Mouse (Mus musculus) lung, adult 2 months (tissue): ENCODE results near the gene Ptp4a2. TPM values are rescaled to one million over a fixed set of nuclear protein-coding genes. Genes with fewer than 3 reads are reported as not detected.
A peak's percentile ranks its signal among the peaks of the same experiment; 100 is the strongest.
"Not testable (repeated sequence)": the region's sequence is repeated elsewhere in the genome, so short reads cannot be mapped to it uniquely, and the experiment has no call there.

Experiments
- DNase-seq: peaks from one replicate; pipeline ENCODE4 v3.0.0; 2022
- H3K4me1 ChIP-seq: fragments of 200-500 bp; 2 replicates; pipeline ENCODE4 v1.6.1; 2011; ENCODE audit warnings: low read length; ENCODE audit not compliant: control insufficient read depth, insufficient read depth
- H3K4me3 ChIP-seq: fragments of 200-500 bp; replicated peaks from 2 replicates; pipeline ENCODE3; 2011; ENCODE audit warnings: low read depth, mild to moderate bottlenecking, control low read depth, low read length; ENCODE audit errors: extremely low read depth
- CTCF ChIP-seq: fragments of 200-500 bp; IDR thresholded peaks from 2 replicates; pipeline ENCODE4 v1.5.1; 2011; ENCODE audit warnings: mild to moderate bottlenecking, low read length, control low read depth; ENCODE audit not compliant: insufficient read depth
- POLR2A ChIP-seq: fragments of 200-500 bp; IDR thresholded peaks from 2 replicates; pipeline ENCODE4 v1.6.1; 2011; ENCODE audit warnings: low read depth, mild to moderate bottlenecking, control low read depth, low read length, borderline replicate concordance; ENCODE audit errors: extremely low read depth
- WGBS: fragments of 180-500 bp; shearing (Covaris S2); methylation state at CpG from one replicate; pipeline ENCODE4 v1.1.7; 2018; 5-methylcytosine and 5-hydroxymethylcytosine counted together
- polyA plus RNA-seq: library from polyadenylated mRNA; depleted of rRNA; stranded (reverse); fragments of >200 nt; gene quantifications from 2 replicates; pipeline ENCODE4 v1.2.3, GENCODE M21; 2012; rRNA removed

Gene Ptp4a2
- polyA plus RNA-seq, 1 experiment = 50.2 TPM

DNA sequence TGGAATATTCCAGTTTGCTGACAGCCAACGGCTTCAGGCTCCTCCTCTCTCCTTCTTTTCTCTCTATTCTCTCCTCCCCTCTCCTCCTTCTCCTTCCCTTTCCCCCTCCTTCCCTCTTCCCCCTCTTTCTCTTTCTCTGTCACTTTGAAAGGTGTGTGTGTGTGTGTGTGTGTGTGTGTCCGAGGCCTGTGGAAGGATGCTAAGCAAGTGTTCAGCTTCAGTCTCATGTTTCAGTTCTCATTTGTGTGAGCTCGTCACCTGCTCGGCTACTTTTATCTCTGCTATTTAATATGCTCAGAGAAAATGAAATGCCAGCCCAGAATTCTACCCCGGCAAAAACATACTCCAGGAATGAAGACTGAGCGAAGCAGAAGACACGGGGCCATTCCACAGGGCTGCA lies 69.6 kb downstream of the Ptp4a2 start:
- peaks cover 11% of the 10 kb centered on the region; the same call in 1 of the 2 replicates for H3K4me1 ChIP-seq
- no peak overlapping the region for H3K4me3 ChIP-seq
- TF ChIP-seq POLR2A (no peak), CTCF (no peak)
- WGBS = 68% methylated on average over 7 of the region's 7 CpGs
- no peak for DNase-seq

- peaks cover 11% of the 10 kb centered on the region; the same call in 1 of the 2 replicates for H3K4me1 ChIP-seq
- 29% methylated on average over 3 of the region's 3 CpGs for WGBS
- TF ChIP-seq CTCF (no peak), POLR2A (no peak)
- H3K4me3 ChIP-seq = no peak overlapping the region
- DNase-seq = no peak
Measured at GRCm38 (mm10) chr4:129881661-129882060, 70.6 kb downstream of the Ptp4a2 start.

DNA sequence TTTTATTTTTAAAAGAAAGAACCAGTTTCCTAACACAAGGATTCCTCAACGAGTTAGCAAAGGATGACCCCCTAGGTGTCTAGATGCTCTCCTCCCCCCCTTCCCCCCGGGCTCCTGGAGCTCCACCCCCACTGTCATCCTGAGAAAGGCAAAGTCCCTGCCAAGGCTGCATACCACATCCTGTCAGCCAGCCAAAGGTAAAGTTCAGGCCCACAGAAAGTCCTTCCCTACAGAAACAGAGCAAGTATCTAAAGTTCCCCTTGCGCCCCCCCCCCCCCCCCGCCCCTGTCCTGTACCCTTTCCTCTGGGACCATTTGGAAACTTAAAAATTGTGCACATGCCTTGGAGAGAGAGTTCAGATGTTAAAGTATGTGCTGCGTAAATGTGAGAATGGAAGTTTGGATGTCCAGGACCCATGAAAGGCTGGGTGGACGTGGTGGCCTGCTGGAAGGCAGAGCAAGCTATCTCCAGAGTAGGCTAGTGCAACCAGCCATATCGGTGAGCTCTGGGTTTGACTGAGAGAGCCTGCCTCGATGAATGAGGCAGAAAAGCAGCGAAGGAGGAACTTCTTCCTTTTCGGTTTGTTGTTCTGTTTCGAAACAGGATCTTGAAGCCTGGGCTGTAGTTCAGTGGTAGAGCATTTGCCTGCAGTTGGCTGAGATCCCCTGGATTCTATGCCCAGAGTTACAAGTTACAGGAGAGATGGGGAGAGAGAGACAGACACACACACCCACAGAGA lies 71.7 kb downstream of the Ptp4a2 start:
- WGBS = 10% methylated on average over 11 of the region's 11 CpGs
- Histone ChIP-seq H3K4me1 (peaks cover 8% of the 10 kb centered on the region; the same call in 1 of the 2 replicates), H3K4me3 (peak overlapping the region; percentile 22)
- TF ChIP-seq POLR2A (no peak), CTCF (no peak)
- DNase-seq = peak; percentile 26

GRCm38 (mm10) chr4:129884041-129884930 lies 73.3 kb downstream of the Ptp4a2 start:
- WGBS = 68% methylated on average over 12 of the region's 12 CpGs
- TF ChIP-seq CTCF (no peak), POLR2A (no peak)
- no peak overlapping the region for H3K4me3 ChIP-seq
- H3K4me1 ChIP-seq = peaks cover 6% of the 10 kb centered on the region; the same call in 1 of the 2 replicates
- DNase-seq = peak; percentile 39

GRCm38 (mm10) chr4:129889661-129890060 lies 78.6 kb downstream of the Ptp4a2 start:
- TF ChIP-seq POLR2A (no peak), CTCF (no peak)
- WGBS = 86% methylated on average over 10 of the region's 10 CpGs
- Histone ChIP-seq H3K4me1 (no peaks in the 10 kb centered on the region; the same call in 1 of the 2 replicates), H3K4me3 (no peak overlapping the region)
- no peak for DNase-seq

GRCm38 (mm10) chr4:129890094-129890493 lies 79.1 kb downstream of the Ptp4a2 start:
- TF ChIP-seq CTCF (no peak), POLR2A (no peak)
- DNase-seq = no peak
- Histone ChIP-seq H3K4me3 (no peak overlapping the region), H3K4me1 (no peaks in the 10 kb centered on the region; the same call in 1 of the 2 replicates)
- WGBS = 88% methylated on average over 7 of the region's 7 CpGs

DNA sequence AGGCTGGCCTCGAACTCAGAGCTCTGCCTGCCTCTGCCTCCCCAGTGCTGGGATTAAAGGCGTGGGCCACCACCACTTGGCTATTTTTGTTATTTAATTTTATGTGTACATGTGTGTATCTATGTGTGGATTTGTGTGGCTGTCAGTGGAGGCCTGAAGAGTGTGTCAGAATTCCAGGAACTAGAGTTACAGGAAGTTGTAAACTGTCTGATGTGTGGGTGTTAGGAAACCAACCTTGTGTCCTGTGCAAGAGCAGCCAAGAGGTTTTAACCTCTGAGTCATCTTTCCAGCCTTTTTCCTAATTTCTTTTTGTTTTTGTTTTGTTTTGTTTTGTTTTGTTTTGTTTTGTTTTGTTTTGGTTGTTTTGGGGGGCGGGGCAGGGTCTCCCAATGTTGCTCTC lies 83.8 kb downstream of the Ptp4a2 start:
- TF ChIP-seq POLR2A (no peak), CTCF (no peak)
- Histone ChIP-seq H3K4me1 (no peaks in the 10 kb centered on the region; the same call in 1 of the 2 replicates), H3K4me3 (no peak overlapping the region)
- no peak for DNase-seq
- 89% methylated on average over 3 of the region's 3 CpGs for WGBS

DNA sequence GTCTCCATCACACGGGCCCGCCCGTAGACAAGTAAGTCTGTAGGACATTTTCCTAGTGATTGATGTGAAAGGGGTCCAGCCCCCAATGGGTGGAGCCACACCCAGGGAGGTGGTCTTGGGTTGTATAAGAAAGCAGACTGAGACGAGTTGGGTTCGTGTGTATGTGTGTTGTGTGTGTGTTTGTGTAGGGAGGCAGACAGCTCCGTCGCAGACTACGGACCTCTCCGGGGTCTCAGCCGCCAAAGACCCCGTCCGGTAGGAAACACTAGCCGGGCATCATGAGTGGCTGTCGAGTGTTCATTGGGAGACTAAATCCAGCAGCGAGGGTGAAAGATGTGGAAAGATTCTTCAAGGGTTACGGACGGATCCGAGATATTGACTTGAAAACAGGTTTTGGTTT lies 87.8 kb downstream of the Ptp4a2 start:
- not testable (repeated sequence) for H3K4me1 ChIP-seq, DNase-seq, H3K4me3 ChIP-seq
- 95% methylated on average over 18 of the region's 18 CpGs for WGBS

Other genes with a start within 250 kb of the Ptp4a2 start
- 7.9 and 11.8 TPM in 2 replicates for gene Lck, start 237.6 kb upstream of the Ptp4a2 start, polyA plus RNA-seq
- 1.9 and 2.7 TPM in 2 replicates for gene Fam167b, start 232.7 kb upstream of the Ptp4a2 start, polyA plus RNA-seq
- 148 and 197 TPM in 2 replicates for gene Eif3i, start 210.6 kb upstream of the Ptp4a2 start, polyA plus RNA-seq
- gene Tmem234, start 210.6 kb upstream of the Ptp4a2 start, polyA plus RNA-seq = 136 and 158 TPM in 2 replicates
- gene Dcdc2b, start 197.0 kb upstream of the Ptp4a2 start, polyA plus RNA-seq = 16.0 and 17.8 TPM in 2 replicates
- 31.1 and 36.5 TPM in 2 replicates for gene Iqcc, start 192.1 kb upstream of the Ptp4a2 start, polyA plus RNA-seq
- gene Ccdc28b, start 187.3 kb upstream of the Ptp4a2 start, polyA plus RNA-seq = 20.6 and 34.1 TPM in 2 replicates
- gene Txlna, start 170.2 kb upstream of the Ptp4a2 start, polyA plus RNA-seq = 30.0 and 36.7 TPM in 2 replicates
- 16.6 and 26.3 TPM in 2 replicates for gene Kpna6, start 138.5 kb upstream of the Ptp4a2 start, polyA plus RNA-seq
- 24.4 and 25.7 TPM in 2 replicates for gene Tmem39b, start 114.4 kb upstream of the Ptp4a2 start, polyA plus RNA-seq
- gene Khdrbs1, start 68.9 kb upstream of the Ptp4a2 start, polyA plus RNA-seq = 34.8 and 44.5 TPM in 2 replicates
- 0.09 TPM in 1 of 2 replicates, not detected in the other for gene Spocd1, start 118.0 kb downstream of the Ptp4a2 start, polyA plus RNA-seq
- 0.80 and 4.6 TPM in 2 replicates for gene Adgrb2, start 173.7 kb downstream of the Ptp4a2 start, polyA plus RNA-seq
- gene Col16a1, start 236.6 kb downstream of the Ptp4a2 start, polyA plus RNA-seq = 27.9 and 31.8 TPM in 2 replicates